Mouse (Mus musculus) MEL (cell line): Measurements from ENCODE around the gene Npas3. TPM values are rescaled to one million over a fixed set of nuclear protein-coding genes. Genes with fewer than 3 reads are reported as not detected.

ENCODE experiments used
- DNase-seq: peaks from one replicate; pipeline ENCODE4 v3.0.0; 2011; ENCODE audit warnings: low read depth, low spot score
- H3K27ac ChIP-seq: 2 replicates; pipeline ENCODE4 v1.5.1; 2012; ENCODE audit warnings: low read depth, mild to moderate bottlenecking, control low read depth, low read length, moderate library complexity; ENCODE audit not compliant: control insufficient read depth
- H3K27me3 ChIP-seq, 2 experiments: fragments of 150-350 bp in 1 of 2; sonication (generic) in 1 of 2; 2 replicates each; pipeline ENCODE4 v1.6.1; 2012; ENCODE audit warnings: low read length in 2 of 2, mild to moderate bottlenecking in 2 of 2, improper control_type of control experiment in 1 of 2, moderate library complexity in 1 of 2; ENCODE audit not compliant: insufficient read depth in 2 of 2, control insufficient read depth in 1 of 2
- H3K36me3 ChIP-seq, 2 experiments: 2 replicates each; pipeline ENCODE4 v1.6.1; 2012 to 2014; ENCODE audit warnings: low read length in 2 of 2, improper control_type of control experiment in 1 of 2, inconsistent platforms in 1 of 2, mild to moderate bottlenecking in 1 of 2; ENCODE audit not compliant: insufficient read depth in 2 of 2, control insufficient read depth in 1 of 2
- H3K4me1 ChIP-seq, 2 experiments: fragments of 150-350 bp in 1 of 2; sonication (generic) in 1 of 2; 2 replicates each; pipeline ENCODE4 v1.6.1; 2012; ENCODE audit warnings: low read length in 2 of 2, improper control_type of control experiment in 1 of 2, mild to moderate bottlenecking in 1 of 2; ENCODE audit not compliant: insufficient read depth in 2 of 2, control insufficient read depth in 1 of 2
- H3K4me3 ChIP-seq, 2 experiments: fragments of 150-350 bp in 1 of 2; sonication (generic) in 1 of 2; 2 replicates each; pipeline ENCODE4 v1.5.1; 2012; ENCODE audit warnings: low read depth in 2 of 2, low read length in 2 of 2, mild to moderate bottlenecking in 2 of 2, moderate library complexity in 2 of 2, control low read depth in 1 of 2, improper control_type of control experiment in 1 of 2; ENCODE audit not compliant: control insufficient read depth in 1 of 2, insufficient read depth in 1 of 2
- H3K79me2 ChIP-seq: 2 replicates; pipeline ENCODE4 v1.6.1; 2012; ENCODE audit warnings: mild to moderate bottlenecking, low read length, moderate library complexity; ENCODE audit not compliant: control insufficient read depth, poor library complexity, insufficient read depth
- H3K9ac ChIP-seq: 2 replicates; pipeline ENCODE4 v1.6.1; 2012; ENCODE audit warnings: low read depth, mild to moderate bottlenecking, control low read depth, low read length, moderate library complexity; ENCODE audit not compliant: control insufficient read depth, poor library complexity, severe bottlenecking
- H3K9me3 ChIP-seq: fragments of 150-350 bp; sonication (generic); replicated peaks from 2 replicates; pipeline ENCODE4 v1.6.1; 2012; ENCODE audit warnings: mild to moderate bottlenecking, low read length, improper control_type of control experiment, moderate library complexity; ENCODE audit not compliant: insufficient read depth
- BHLHE40 ChIP-seq: IDR thresholded peaks from 2 replicates; pipeline ENCODE4 v1.6.1; 2012; ENCODE audit warnings: low read depth, mild to moderate bottlenecking, inconsistent platforms, low read length, improper control_type of control experiment, borderline replicate concordance
- CHD1 ChIP-seq: IDR thresholded peaks from 2 replicates; pipeline ENCODE4 v1.6.1; 2012; ENCODE audit warnings: low read depth, mild to moderate bottlenecking, inconsistent platforms, low read length, improper control_type of control experiment
- CTCF ChIP-seq, 3 experiments: IDR thresholded peaks in 2 of 3; conservative IDR thresholded peaks in 1 of 3; 2 replicates each; pipeline ENCODE4 v1.5.1; 2011 to 2012; ENCODE audit warnings: low read length in 3 of 3, low read depth in 2 of 3, mild to moderate bottlenecking in 2 of 3, improper control_type of control experiment in 1 of 3, inconsistent platforms in 1 of 3, mixed read lengths in 1 of 3, moderate library complexity in 1 of 3; ENCODE audit not compliant: control insufficient read depth in 1 of 3, insufficient read depth in 1 of 3, poor library complexity in 1 of 3, severe bottlenecking in 1 of 3
- EP300 ChIP-seq, 2 experiments: IDR thresholded peaks; 2 replicates each; pipeline ENCODE4 v1.6.1; 2011; ENCODE audit warnings: improper control_type of control experiment in 2 of 2, low read length in 2 of 2, low read depth in 1 of 2, mild to moderate bottlenecking in 1 of 2
- ETS1 ChIP-seq: IDR thresholded peaks from 2 replicates; pipeline ENCODE4 v1.6.1; 2012; ENCODE audit warnings: low read depth, mild to moderate bottlenecking, inconsistent platforms, low read length, improper control_type of control experiment, moderate library complexity
- GABPA ChIP-seq: IDR thresholded peaks from 2 replicates; pipeline ENCODE4 v1.6.1; 2012; ENCODE audit warnings: low read depth, mild to moderate bottlenecking, inconsistent platforms, low read length, improper control_type of control experiment, moderate library complexity
- HCFC1 ChIP-seq: IDR thresholded peaks from 2 replicates; pipeline ENCODE4 v1.6.1; 2012; ENCODE audit warnings: low read depth, mild to moderate bottlenecking, inconsistent platforms, low read length, improper control_type of control experiment, moderate library complexity
- MAFK ChIP-seq: IDR thresholded peaks from 2 replicates; pipeline ENCODE4 v1.6.1; 2011; ENCODE audit warnings: low read depth, mild to moderate bottlenecking, low read length, improper control_type of control experiment, borderline replicate concordance
- MAX ChIP-seq: IDR thresholded peaks from 2 replicates; pipeline ENCODE4 v1.6.1; 2011; ENCODE audit warnings: low read length, improper control_type of control experiment
- MEF2A ChIP-seq: IDR thresholded peaks from 2 replicates; pipeline ENCODE4 v1.6.1; 2014; ENCODE audit warnings: low read depth, mild to moderate bottlenecking, inconsistent platforms, low read length, improper control_type of control experiment; ENCODE audit not compliant: poor library complexity, insufficient replicate concordance, severe bottlenecking; ENCODE audit errors: extremely low read depth
- MXI1 ChIP-seq: IDR thresholded peaks from 2 replicates; pipeline ENCODE4 v1.6.1; 2011; ENCODE audit warnings: mild to moderate bottlenecking, low read depth, low read length, improper control_type of control experiment
- NELFE ChIP-seq: IDR thresholded peaks from 2 replicates; pipeline ENCODE4 v1.6.1; 2011; ENCODE audit warnings: low read depth, low read length, improper control_type of control experiment
- POLR2AphosphoS2 ChIP-seq: IDR thresholded peaks from 2 replicates; pipeline ENCODE4 v1.6.1; 2011; ENCODE audit warnings: low read length, improper control_type of control experiment
- POLR2AphosphoS5 ChIP-seq: IDR thresholded peaks from 2 replicates; pipeline ENCODE4 v1.6.1; 2012; ENCODE audit warnings: low read depth, borderline replicate concordance, mild to moderate bottlenecking, inconsistent platforms, low read length, moderate library complexity, mixed read lengths
- SMC3 ChIP-seq: IDR thresholded peaks from 2 replicates; pipeline ENCODE4 v1.6.1; 2011; ENCODE audit warnings: low read depth, low read length, improper control_type of control experiment
- TCF12 ChIP-seq: IDR thresholded peaks from 2 replicates; pipeline ENCODE4 v1.6.1; 2014; ENCODE audit warnings: low read depth, mild to moderate bottlenecking, inconsistent platforms, low read length, improper control_type of control experiment, moderate library complexity
- USF1 ChIP-seq: IDR thresholded peaks from 2 replicates; pipeline ENCODE4 v1.6.1; 2014; ENCODE audit warnings: low read depth, mild to moderate bottlenecking, inconsistent platforms, low read length, improper control_type of control experiment, moderate library complexity
- ZC3H11A ChIP-seq: IDR thresholded peaks from 2 replicates; pipeline ENCODE4 v1.6.1; 2012; ENCODE audit warnings: low read depth, mild to moderate bottlenecking, inconsistent platforms, low read length, improper control_type of control experiment
- ZMIZ1 ChIP-seq: IDR thresholded peaks from 2 replicates; pipeline ENCODE4 v1.6.1; 2012; ENCODE audit warnings: low read depth, mild to moderate bottlenecking, inconsistent platforms, low read length, improper control_type of control experiment, moderate library complexity
- polyA plus RNA-seq, 2 experiments: library from polyadenylated mRNA; stranded (reverse) in 1 of 2; unstranded in 1 of 2; fragments of >175 nt in 1 of 2; fragments of >200 nt in 1 of 2; gene quantifications; 2 replicates each; pipeline versions ENCODE4 v1.2.1 to v1.2.4; 2012; ENCODE audit warnings: low replicate concordance in 2 of 2, low read depth in 1 of 2; ENCODE audit not compliant: insufficient read length in 2 of 2, insufficient read depth in 1 of 2, missing spikeins in 1 of 2
- total RNA-seq: library from RNA; depleted of rRNA; stranded (reverse); fragments of 300-350 nt; gene quantifications from 2 replicates; pipeline ENCODE4 v1.2.3, GENCODE M21; 2012

Npas3 gene
- total and polyA plus RNA-seq, 3 experiments = not detected

DNA sequence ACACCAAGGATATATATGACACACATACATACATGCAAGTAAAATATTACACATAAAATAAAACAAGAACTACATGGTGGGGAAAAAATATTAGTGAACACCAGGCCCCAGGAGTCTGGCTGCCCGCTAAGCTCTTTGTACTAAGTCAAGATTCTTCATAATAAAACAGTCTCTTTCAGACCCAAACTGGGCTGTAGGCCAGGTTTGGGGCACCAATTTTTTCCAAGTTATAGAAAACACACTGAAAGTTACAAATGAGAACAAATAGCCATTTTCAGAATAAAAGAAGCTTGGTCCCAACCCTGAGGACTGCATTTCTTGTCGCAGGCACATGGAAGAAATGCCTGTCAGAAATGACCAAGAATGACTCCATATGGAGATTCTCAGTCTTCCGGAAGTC is 872.8 kb downstream of the Npas3 start:
- Histone ChIP-seq H3K27me3 (peaks cover 2 to 3% of the 10 kb centered on the region in 2 experiments; a peak in 2 of 4 replicates), H3K9me3 (no peaks in the 10 kb centered on the region), H3K4me1 (no peaks in the 10 kb centered on the region), H3K9ac (no peak overlapping the region), H3K36me3 (no peaks in the 10 kb centered on the region), H3K79me2 (no peaks in the 10 kb centered on the region), H3K4me3 (no peak overlapping the region), H3K27ac (no peak overlapping the region)
- TF ChIP-seq BHLHE40 = no peak
- TF ChIP-seq POLR2AphosphoS2 = no peak
- no peak for TF ChIP-seq ZMIZ1
- TF ChIP-seq ZC3H11A = no peak
- TF ChIP-seq ETS1 = no peak
- no peak for TF ChIP-seq CHD1
- no peak for TF ChIP-seq MXI1
- TF ChIP-seq MEF2A = no peak
- TF ChIP-seq USF1 = no peak
- TF ChIP-seq TCF12 = no peak
- no peak for TF ChIP-seq HCFC1
- no peak for TF ChIP-seq EP300 (IDR thresholded peaks at IDR 0.05; ENCODE audit: low read depth in 1 of 2, low read length in 2 of 2)
- no peak for TF ChIP-seq SMC3
- no peak for TF ChIP-seq NELFE
- no peak for TF ChIP-seq CTCF (IDR thresholded peaks at IDR 0.05 in 2 of 3, conservative IDR thresholded peaks at IDR 0.05 in 1 of 3; ENCODE audit: control insufficient read depth in 1 of 3, insufficient read depth in 1 of 3, low read depth in 2 of 3, low read length in 3 of 3, poor library complexity in 1 of 3, severe bottlenecking in 1 of 3)
- no peak for TF ChIP-seq GABPA
- TF ChIP-seq MAFK = no peak
- no peak for TF ChIP-seq POLR2AphosphoS5
- no peak for TF ChIP-seq MAX
- no peak for DNase-seq
